Mouse (Mus musculus): ENCODE measurements around the gene Ptcra. TPM values are rescaled to one million over a fixed set of nuclear protein-coding genes. Genes with fewer than 3 reads are reported as not detected.
A peak's percentile ranks its signal among the peaks of the same experiment; 100 is the strongest.

Gene Ptcra
- polyA plus RNA-seq, 1 experiment from 2014 or later: 0.33 TPM

DNA sequence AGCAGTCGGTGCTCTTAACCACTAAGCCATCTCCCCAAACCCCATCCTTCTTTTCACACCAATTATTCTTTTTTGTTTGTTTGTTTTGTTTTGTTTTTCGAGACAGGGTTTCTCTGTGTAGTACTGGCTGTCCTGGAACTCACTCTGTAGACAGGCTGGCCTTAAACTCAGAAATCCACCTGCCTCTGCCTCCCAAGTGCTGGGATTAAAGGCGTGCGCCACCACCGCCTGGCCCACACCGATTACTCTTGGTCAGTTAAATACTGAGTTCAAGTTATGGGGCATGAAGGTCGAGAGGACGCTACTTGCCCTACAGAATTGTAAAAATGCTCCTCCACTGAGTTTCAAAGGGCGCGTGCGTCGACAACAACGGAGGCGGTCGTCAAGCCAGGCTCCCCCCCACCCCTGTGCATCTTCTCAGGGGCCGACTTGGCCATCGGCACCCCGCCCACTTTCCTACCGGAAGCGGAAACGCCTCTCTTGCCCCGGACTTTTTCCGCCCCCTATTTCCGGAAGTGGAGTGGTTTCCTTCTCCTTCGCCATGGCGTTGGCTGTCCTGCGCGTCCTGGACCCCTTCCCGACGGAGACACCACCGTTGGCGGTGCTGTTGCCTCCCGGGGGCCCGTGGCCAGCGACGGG lies 52.4 kb downstream of the Ptcra start, which contains the start of gene Pex6:
Gene Pex6 (plus strand): TSS at position 505 of the 639 bp plus-strand sequence.
- H3K9ac ChIP-seq (ENCODE audit: low read depth, low read length): peak within 1 kb of the TSS; percentile 94
- no peaks in the 10 kb centered on the region for H3K27me3 ChIP-seq (replicated peaks; ENCODE audit: control insufficient read depth, insufficient read depth, low read length)
- 6% methylated on average over 36 of the region's 36 CpGs for WGBS
- H3K27ac ChIP-seq (ENCODE audit: low read depth, low read length): peak within 1 kb of the TSS; percentile 65
- H3K9me3 ChIP-seq (ENCODE audit: control insufficient read depth): no peaks in the 10 kb centered on the region
- peaks cover 5% of the 10 kb centered on the region; the same call in 1 of the 2 replicates for H3K4me1 ChIP-seq (replicated peaks; ENCODE audit: control insufficient read depth, insufficient read depth, low read length)
- ATAC-seq: peak; percentile 85
- TF ChIP-seq CTCF (IDR thresholded peaks at IDR 0.05; ENCODE audit: low read depth): no peak
- H3K4me3 ChIP-seq (ENCODE audit: low read depth, low read length): peak within 1 kb of the TSS; percentile 79
- peak within 1 kb of the TSS; percentile 95 for H3K4me2 ChIP-seq (replicated peaks; ENCODE audit: low read depth)
- 0 out of 2 replicates have a peak, but pooled peaks cover 16% of the 10 kb centered on the region for H3K36me3 ChIP-seq (ENCODE audit: control insufficient read depth, insufficient read depth)

DNA sequence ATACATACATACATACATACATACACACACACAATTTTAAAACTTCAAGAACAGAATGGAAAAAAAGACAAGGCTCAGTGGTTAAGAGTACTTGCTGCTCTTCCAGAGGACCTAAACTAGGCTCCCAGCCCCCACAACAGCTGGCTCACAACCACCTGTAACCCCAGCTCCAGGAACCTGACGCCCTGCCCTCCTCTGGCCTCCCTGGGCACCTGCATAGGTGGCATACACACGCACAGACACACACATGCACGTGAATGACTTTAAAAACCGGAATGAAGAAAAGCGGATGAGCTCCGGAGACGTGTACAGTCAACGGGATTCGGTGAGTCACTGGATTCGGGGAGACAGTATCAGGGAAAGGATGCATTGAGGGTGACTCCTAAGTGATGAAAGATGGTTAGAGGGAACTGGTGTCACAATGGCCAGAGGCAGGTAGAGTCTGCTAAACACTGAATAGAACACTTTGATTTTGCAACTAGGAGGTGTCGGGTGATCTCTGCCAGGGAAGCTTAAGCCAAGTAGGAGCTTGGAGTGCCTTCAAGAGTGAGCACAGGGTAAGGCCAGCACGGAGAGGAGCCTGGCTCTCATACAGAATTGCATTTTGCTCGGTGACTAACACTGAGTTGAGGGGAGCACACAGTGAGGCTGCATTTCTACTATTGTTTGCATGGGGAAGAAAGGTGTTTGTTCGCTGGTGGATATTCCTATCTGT lies 57.0 kb downstream of the Ptcra start:
- Histone ChIP-seq H3K36me3 (ENCODE audit: control insufficient read depth, insufficient read depth) (no peaks in the 10 kb centered on the region), H3K4me1 (replicated peaks; ENCODE audit: control insufficient read depth, insufficient read depth, low read length) (0 out of 2 replicates have a peak, but pooled peaks cover 10% of the 10 kb centered on the region), H3K27me3 (replicated peaks; ENCODE audit: control insufficient read depth, insufficient read depth, low read length) (no peaks in the 10 kb centered on the region), H3K4me2 (replicated peaks; ENCODE audit: low read depth) (no peak overlapping the region), H3K4me3 (ENCODE audit: low read depth, low read length) (no peak overlapping the region), H3K27ac (ENCODE audit: low read depth, low read length) (no peak overlapping the region), H3K9ac (ENCODE audit: low read depth, low read length) (no peak overlapping the region), H3K9me3 (ENCODE audit: control insufficient read depth) (no peaks in the 10 kb centered on the region)
- ATAC-seq: no peak
- no peak for TF ChIP-seq CTCF (IDR thresholded peaks at IDR 0.05; ENCODE audit: low read depth)
- WGBS: 95% methylated on average over 14 of the region's 14 CpGs

Other genes with a start within 250 kb of the Ptcra start
- 1.3 and 2.0 TPM in 2 replicates for gene Cul9, start 217.3 kb downstream of the Ptcra start, polyA plus RNA-seq (2015; fragmentation: Nextera tagmentation; extraction: Ambion mirVana)
- 5.1 and 5.2 TPM in 2 replicates for gene Srf, start 207.5 kb downstream of the Ptcra start, polyA plus RNA-seq (2015; fragmentation: Nextera tagmentation; extraction: Ambion mirVana)
- 13.7 and 14.7 TPM in 2 replicates for gene Ptk7, start 134.2 kb downstream of the Ptcra start, polyA plus RNA-seq (2015; fragmentation: Nextera tagmentation; extraction: Ambion mirVana)
- 102 and 107 TPM in 2 replicates for gene Klc4, start 117.7 kb downstream of the Ptcra start, polyA plus RNA-seq (2015; fragmentation: Nextera tagmentation; extraction: Ambion mirVana)
- 138 and 139 TPM in 2 replicates for gene Mrpl2, start 117.5 kb downstream of the Ptcra start, polyA plus RNA-seq (2015; fragmentation: Nextera tagmentation; extraction: Ambion mirVana)
- gene Cul7, start 113.4 kb downstream of the Ptcra start, polyA plus RNA-seq (2015; fragmentation: Nextera tagmentation; extraction: Ambion mirVana): 18.0 and 19.2 TPM in 2 replicates
- 49.0 and 55.6 TPM in 2 replicates for gene Rrp36, start 89.4 kb downstream of the Ptcra start, polyA plus RNA-seq (2015; fragmentation: Nextera tagmentation; extraction: Ambion mirVana)
- gene Mea1, start 84.9 kb downstream of the Ptcra start, polyA plus RNA-seq (2015; fragmentation: Nextera tagmentation; extraction: Ambion mirVana): 132 and 133 TPM in 2 replicates
- 94.2 and 99.3 TPM in 2 replicates for gene Klhdc3, start 82.8 kb downstream of the Ptcra start, polyA plus RNA-seq (2015; fragmentation: Nextera tagmentation; extraction: Ambion mirVana)
- gene Ppp2r5d, start 58.6 kb downstream of the Ptcra start, polyA plus RNA-seq (2015; fragmentation: Nextera tagmentation; extraction: Ambion mirVana): 25.9 and 26.5 TPM in 2 replicates
- 10.4 and 11.5 TPM in 2 replicates for gene Pex6, start 52.2 kb downstream of the Ptcra start, polyA plus RNA-seq (2015; fragmentation: Nextera tagmentation; extraction: Ambion mirVana)
- gene Gnmt, start 34.5 kb downstream of the Ptcra start, polyA plus RNA-seq (2015; fragmentation: Nextera tagmentation; extraction: Ambion mirVana): 0.39 and 0.48 TPM in 2 replicates
- 32.2 and 35.6 TPM in 2 replicates for gene Cnpy3, start 11.5 kb downstream of the Ptcra start, polyA plus RNA-seq (2015; fragmentation: Nextera tagmentation; extraction: Ambion mirVana)
- 123 and 124 TPM in 2 replicates for gene 2310039H08Rik, start 8.9 kb upstream of the Ptcra start, polyA plus RNA-seq (2015; fragmentation: Nextera tagmentation; extraction: Ambion mirVana)
- 77.1 and 78.5 TPM in 2 replicates for gene Rpl7l1, start 19.0 kb upstream of the Ptcra start, polyA plus RNA-seq (2015; fragmentation: Nextera tagmentation; extraction: Ambion mirVana)
- gene Bicral, start 94.8 kb upstream of the Ptcra start, polyA plus RNA-seq (2015; fragmentation: Nextera tagmentation; extraction: Ambion mirVana): 2.2 and 2.6 TPM in 2 replicates
- gene Tbcc, start 127.0 kb upstream of the Ptcra start, polyA plus RNA-seq (2015; fragmentation: Nextera tagmentation; extraction: Ambion mirVana): 40.1 and 40.2 TPM in 2 replicates
- not detected in 2 replicates for gene Prph2, start 146.7 kb upstream of the Ptcra start, polyA plus RNA-seq (2015; fragmentation: Nextera tagmentation; extraction: Ambion mirVana)
- gene Ubr2, start 246.8 kb upstream of the Ptcra start, polyA plus RNA-seq (2015; fragmentation: Nextera tagmentation; extraction: Ambion mirVana): 4.9 and 5.4 TPM in 2 replicates

Data from intestine, postnatal 0 days (tissue).